Mouse (Mus musculus) hindbrain, postnatal 0 days (tissue): Measurements from ENCODE around the gene C530025M09Rik. TPM values are rescaled to one million over a fixed set of nuclear protein-coding genes. Genes with fewer than 3 reads are reported as not detected.

Experiments used
- ATAC-seq: fragments of 200-750 bp; cut with Nextera tagmentation; 2 replicates; pipeline ENCODE4 v1.8.0; 2017; ENCODE audit warnings: mild to moderate bottlenecking, moderate TSS enrichment, moderate library complexity
- DNase-seq: peaks from one replicate; pipeline ENCODE4 v3.0.0-alpha.2; 2015; ENCODE audit warnings: low spot score
- H3K27ac ChIP-seq: fragments of 300-500 bp; sonication (generic); 2 replicates; pipeline ENCODE4 v1.5.1; 2014; ENCODE audit warnings: mild to moderate bottlenecking
- H3K27me3 ChIP-seq: fragments of 300-500 bp; sonication (generic); 2 replicates; pipeline ENCODE4 v1.6.1; 2014; ENCODE audit warnings: low read length, mixed read lengths; ENCODE audit not compliant: insufficient read depth
- H3K36me3 ChIP-seq: fragments of 300-500 bp; sonication (generic); 2 replicates; pipeline ENCODE4 v1.6.1; 2014; ENCODE audit warnings: low read length, mixed read lengths; ENCODE audit not compliant: insufficient read depth
- H3K4me1 ChIP-seq: fragments of 300-500 bp; sonication (generic); 2 replicates; pipeline ENCODE4 v1.6.1; 2014; ENCODE audit warnings: antibody characterized with exemption, low read length, mixed read lengths; ENCODE audit not compliant: insufficient read depth
- H3K4me2 ChIP-seq: fragments of 300-500 bp; sonication (generic); 2 replicates; pipeline ENCODE4 v1.6.1; 2014; ENCODE audit warnings: low read depth, mild to moderate bottlenecking, low read length, moderate library complexity, mixed read lengths
- H3K4me3 ChIP-seq: fragments of 300-500 bp; sonication (generic); 2 replicates; pipeline ENCODE4 v1.5.1; 2014; ENCODE audit warnings: low read length
- H3K9ac ChIP-seq: fragments of 300-500 bp; sonication (generic); replicated peaks from 2 replicates; pipeline ENCODE4 v1.6.1; 2014; ENCODE audit warnings: mild to moderate bottlenecking, low read length, moderate library complexity, mixed read lengths
- H3K9me3 ChIP-seq: fragments of 300-500 bp; sonication (generic); 2 replicates; pipeline ENCODE4 v1.6.1; 2016; ENCODE audit warnings: low read length, mixed read lengths
- CTCF ChIP-seq: IDR thresholded peaks from 2 replicates; pipeline ENCODE4 v1.5.1; 2016; ENCODE audit warnings: antibody characterized with exemption, control low read depth, low read depth
- WGBS: fragments of 180-500 bp; shearing (Covaris S2); extraction: QIAGEN DNeasy Blood & Tissue Kit; methylation state at CpG from one replicate; pipeline ENCODE4 v1.1.7; 2014; 5-methylcytosine and 5-hydroxymethylcytosine counted together
- polyA plus RNA-seq: library from polyadenylated mRNA; unstranded; fragments of >200 nt; fragmentation: Nextera tagmentation; extraction: Ambion mirVana; gene quantifications from 2 replicates; pipeline ENCODE4 v1.2.1, GENCODE M21; 2015
- total RNA-seq: library from RNA; depleted of rRNA; stranded (reverse); fragments of >200 nt; gene quantifications from 2 replicates; pipeline ENCODE4 v1.2.3, GENCODE M21; 2014; rRNA removed

The C530025M09Rik gene
- total and polyA plus RNA-seq, 2 experiments from 2014 or later: 1.9 TPM; not detected in 1

DNA sequence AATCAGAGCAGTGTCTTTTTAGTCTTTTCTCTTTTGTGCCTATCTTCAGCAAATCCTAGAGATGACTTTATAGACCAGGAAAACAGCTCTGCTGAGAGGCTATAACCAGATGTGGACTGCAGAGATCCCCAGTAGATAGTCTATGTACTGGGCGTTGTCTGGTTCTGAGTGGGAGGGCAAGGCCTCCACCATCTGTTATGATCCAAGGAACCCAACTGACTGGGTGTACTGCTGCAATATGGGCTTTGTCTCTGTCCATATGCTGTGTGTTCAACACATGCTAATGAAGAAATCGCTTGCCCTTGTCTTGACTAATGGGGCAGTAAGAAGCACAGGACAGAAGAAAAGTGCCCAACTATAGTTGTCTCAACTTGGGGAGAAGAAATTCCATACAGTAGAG is 25.8 kb downstream of the C530025M09Rik start:
- H3K36me3 ChIP-seq: no peaks in the 10 kb centered on the region
- H3K27me3 ChIP-seq: no peaks in the 10 kb centered on the region
- no peak overlapping the region for H3K4me3 ChIP-seq
- 79% methylated on average over 2 of the region's 2 CpGs for WGBS
- DNase-seq (no peak), ATAC-seq (no peak)
- no peaks in the 10 kb centered on the region for H3K9me3 ChIP-seq
- H3K4me1 ChIP-seq: no peaks in the 10 kb centered on the region
- no peak overlapping the region for H3K4me2 ChIP-seq
- H3K9ac ChIP-seq: no peak overlapping the region
- TF ChIP-seq CTCF: no peak
- no peak overlapping the region for H3K27ac ChIP-seq

DNA sequence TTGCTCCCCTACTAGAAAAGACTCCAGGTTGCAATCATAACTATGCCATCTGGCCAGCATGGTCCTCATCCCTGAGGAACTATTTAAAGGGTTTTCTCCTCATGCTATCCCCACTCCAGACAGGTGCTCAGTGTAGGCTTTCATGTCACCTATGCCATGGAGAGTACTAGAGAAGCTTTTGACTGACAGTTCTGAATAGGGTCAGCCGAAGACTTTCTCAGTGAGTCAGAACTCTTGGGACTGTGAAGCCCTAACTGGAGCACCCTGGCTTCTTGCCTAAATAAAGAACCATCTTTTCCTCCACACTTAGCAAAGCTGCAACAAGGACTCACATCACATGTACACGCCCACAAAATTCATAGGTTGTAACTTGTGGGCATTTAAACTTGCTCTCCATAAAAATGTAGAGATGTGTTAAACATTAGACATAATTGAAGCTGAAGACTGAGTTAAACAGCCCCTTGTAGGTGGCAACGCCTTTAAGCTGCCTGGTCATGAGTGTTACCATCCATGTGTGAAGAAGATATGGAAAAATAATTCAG is 26.3 kb downstream of the C530025M09Rik start:
- ATAC-seq (no peak), DNase-seq (no peak)
- TF ChIP-seq CTCF: no peak
- Histone ChIP-seq H3K4me2 (no peak overlapping the region), H3K4me3 (no peak overlapping the region), H3K4me1 (no peaks in the 10 kb centered on the region), H3K27me3 (no peaks in the 10 kb centered on the region), H3K36me3 (no peaks in the 10 kb centered on the region), H3K27ac (no peak overlapping the region), H3K9ac (no peak overlapping the region), H3K9me3 (no peaks in the 10 kb centered on the region)
- 79% methylated on average over 3 of the region's 3 CpGs for WGBS

DNA sequence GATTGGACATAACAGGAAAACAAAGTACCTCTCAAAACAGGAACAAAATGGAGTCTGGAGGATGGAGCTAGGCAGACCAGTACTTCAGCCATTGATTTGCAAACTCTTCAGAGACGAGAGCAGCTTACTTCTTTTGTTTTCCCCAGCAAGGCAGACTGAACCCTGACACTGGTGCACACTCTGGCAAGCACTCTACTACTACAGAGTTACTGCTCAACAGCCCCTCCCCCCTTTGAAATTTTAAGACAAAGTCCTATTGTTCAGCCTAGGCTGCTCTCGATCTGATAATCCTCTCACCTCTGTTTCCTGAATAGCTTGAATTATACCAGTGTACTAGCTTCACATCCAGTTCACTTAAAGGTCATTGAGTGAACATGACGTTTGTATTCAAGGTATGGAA is 32.4 kb downstream of the C530025M09Rik start:
- Histone ChIP-seq H3K9me3 (no peaks in the 10 kb centered on the region), H3K27ac (no peak overlapping the region), H3K9ac (no peak overlapping the region), H3K4me1 (no peaks in the 10 kb centered on the region), H3K4me2 (no peak overlapping the region), H3K27me3 (no peaks in the 10 kb centered on the region), H3K36me3 (no peaks in the 10 kb centered on the region), H3K4me3 (no peak overlapping the region)
- ATAC-seq (no peak), DNase-seq (no peak)
- no peak for TF ChIP-seq CTCF
- 18% methylated on average over 3 of the region's 3 CpGs for whole genome bisulfite sequencing

Other genes starting within 250 kb of the C530025M09Rik start
- 45.5 and 51.1 TPM in 2 replicates for gene Syndig1, start 2.0 kb downstream of the C530025M09Rik start, total RNA-seq
- 38.3 and 39.2 TPM in 2 replicates for gene Syndig1, start 2.0 kb downstream of the C530025M09Rik start, polyA plus RNA-seq